Mouse (Mus musculus): ENCODE data around the gene Xlr4b.
"Not testable (repeated sequence)": the region's sequence is repeated elsewhere in the genome, so short reads cannot be mapped to it uniquely, and the experiment has no call there.

The Xlr4b gene

DNA sequence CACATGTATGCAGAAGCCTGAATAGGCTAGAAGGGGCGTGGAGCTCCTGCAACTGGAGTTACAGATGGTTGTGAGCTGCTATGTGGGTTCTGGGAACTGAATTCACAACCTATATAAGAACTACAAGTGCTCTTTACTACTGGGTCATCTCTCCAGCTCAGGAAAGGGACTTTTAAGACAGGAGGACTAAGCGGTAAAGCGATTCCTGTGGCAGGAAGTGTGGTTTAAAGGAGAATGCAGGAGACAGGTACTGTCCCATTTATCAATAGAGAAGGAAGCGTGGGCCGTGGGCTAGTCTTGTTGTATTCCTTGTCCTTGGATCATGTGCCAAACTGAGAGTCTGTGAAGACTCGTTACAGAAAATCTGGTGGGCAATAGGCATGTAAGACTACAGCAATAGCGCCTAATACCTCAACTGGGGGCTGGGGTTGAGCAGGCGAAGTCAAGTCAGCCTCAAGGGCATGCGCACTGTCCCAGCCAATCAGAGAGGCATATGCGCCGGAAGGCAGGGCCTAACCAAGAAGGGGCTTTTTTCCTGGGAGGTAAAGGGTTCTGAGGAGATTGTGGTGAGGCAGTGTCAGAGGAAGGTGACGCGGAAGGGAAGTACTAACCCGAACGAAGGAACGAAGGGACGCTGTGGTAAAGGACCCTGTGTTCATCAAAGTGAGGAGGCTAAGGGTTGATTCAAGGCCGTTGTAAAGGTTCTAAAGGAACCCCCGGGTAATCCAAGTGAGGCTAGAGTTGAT lies at the start of gene Xlr4b:
Xlr4b (plus strand) TSS at position 515 of the 746 bp plus-strand sequence.
- not testable (repeated sequence) for DNase-seq

DNA sequence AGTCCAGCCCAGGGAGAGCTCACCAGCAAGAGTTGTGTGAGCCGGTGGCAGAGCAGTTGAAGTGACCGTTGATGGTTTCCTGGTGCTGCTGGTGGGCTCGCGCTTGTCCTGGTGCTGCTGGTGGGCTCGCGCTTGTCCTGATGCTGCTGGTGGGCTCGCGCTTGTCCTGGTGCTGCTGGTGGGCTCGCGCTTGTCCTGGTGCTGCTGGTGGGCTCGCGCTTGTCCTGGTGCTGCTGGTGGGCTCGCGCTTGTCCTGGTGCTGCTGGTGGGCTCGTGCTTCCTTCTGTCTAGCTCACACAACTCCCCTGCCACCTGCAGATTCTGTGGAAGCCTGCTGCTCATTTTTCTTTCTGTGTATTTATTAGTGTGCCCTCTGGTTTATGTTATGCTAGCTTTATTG lies 37.2 kb upstream of the Xlr4b start, which contains the start of gene Spin2d:
Spin2d (minus strand) TSS at position 101 of the 400 bp plus-strand sequence.
- not testable (repeated sequence) for DNase-seq

DNA sequence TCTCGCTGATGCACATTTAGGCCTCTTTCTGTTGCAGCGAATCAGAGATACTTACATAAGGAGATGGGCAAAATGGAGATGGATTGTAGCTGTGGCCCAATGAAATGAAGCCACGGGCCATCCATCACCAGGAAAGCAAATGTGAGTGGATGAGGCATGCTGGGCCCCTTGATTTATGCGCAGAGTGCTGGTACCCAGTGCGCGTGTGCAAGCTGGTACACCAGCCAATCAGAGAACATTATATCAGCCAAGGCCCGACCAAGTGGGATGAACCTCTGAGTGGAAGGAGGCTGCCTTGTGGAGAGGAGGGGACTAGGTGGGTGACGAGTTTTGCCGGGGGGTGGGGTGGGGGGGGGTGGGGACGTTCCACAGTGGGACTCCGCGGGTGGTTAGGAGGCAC lies 22.2 kb upstream of the Xlr4b start, which contains the start of gene Xlr3b:
Xlr3b (plus strand) TSS at position 274 of the 400 bp plus-strand sequence.
- DNase-seq: peak; percentile 5

DNA sequence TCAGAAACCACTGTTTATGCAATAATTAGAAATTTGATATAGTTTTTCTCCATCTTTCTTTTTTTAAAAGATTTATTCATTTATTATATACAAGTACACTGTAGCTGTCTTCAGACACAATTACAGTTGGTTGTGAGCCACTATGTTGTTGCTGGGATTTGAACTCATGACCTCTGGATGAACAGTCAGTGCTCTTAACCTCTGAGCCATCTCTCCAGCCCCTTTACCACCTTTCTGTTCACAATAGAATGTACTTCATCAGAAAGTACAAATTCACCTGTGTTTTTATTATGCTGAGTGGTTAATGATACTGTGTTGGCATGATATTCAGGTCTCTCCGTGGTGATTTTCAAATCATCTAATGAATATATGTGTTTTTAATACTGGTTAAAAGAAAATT lies 11.2 kb downstream of the Xlr4b start:
- DNase-seq: no peak

DNA sequence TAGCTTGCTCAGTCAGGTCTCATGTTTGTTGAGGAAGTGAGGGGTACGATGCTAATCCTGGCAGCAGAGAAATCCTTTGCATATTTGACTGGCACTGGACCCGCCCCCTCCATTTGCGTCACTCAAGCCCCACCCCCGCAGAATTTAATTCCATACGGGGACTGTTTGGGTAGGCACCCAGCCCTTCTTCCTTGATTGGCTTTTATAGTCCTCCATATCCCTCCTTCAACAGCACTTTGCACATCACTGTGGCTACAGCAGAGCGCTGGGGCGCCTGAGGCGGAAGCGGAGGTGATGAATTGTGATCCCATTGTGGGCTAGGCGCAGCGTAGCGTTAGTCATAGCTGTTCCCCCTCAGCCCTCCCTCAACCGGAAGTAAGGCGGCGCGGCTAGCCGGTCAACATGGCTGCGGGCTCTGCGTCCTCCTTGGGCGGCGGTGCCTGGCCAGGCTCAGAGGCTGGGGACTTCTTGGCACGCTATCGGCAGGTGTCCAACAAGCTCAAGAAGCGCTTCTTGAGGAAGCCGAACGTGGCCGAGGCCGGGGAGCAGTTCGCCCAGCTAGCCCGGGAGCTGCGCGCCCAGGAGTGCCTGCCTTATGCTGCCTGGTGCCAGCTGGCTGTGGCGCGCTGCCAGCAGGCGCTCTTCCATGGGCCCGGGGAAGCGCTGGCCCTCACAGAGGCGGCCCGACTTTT lies 13.9 kb downstream of the Xlr4b start, which contains the start of gene F8a:
F8a (plus strand) TSS at position 378 of the 692 bp plus-strand sequence.
- DNase-seq: peak; percentile 70

DNA sequence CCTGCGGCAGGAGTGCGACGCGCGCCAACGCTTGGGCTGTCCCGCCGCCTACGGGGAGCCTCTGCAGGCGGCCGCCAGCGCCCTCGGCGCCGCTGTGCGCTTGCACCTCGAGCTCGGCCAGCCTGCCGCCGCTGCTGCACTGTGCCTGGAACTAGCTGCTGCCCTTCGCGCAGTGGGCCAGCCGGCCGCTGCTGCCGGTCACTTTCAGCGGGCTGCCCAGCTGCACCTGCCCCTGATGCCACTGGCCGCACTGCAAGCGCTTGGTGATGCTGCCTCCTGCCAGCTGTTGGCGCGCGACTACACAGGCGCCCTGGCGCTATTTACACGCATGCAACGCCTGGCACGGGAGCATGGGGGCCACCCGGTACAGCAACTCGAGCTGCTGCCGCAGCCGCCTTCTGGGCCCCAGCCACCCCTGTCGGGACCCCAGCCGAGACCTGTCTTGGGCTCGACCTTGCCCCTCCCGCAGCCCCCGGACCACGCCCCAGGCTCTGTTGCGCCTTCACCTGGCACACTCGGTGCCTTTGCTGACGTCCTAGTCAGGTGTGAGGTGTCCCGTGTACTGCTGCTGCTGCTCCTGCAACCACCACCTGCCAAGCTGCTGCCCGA lies 14.6 kb downstream of the Xlr4b start:
- peak; percentile 70 for DNase-seq

DNA sequence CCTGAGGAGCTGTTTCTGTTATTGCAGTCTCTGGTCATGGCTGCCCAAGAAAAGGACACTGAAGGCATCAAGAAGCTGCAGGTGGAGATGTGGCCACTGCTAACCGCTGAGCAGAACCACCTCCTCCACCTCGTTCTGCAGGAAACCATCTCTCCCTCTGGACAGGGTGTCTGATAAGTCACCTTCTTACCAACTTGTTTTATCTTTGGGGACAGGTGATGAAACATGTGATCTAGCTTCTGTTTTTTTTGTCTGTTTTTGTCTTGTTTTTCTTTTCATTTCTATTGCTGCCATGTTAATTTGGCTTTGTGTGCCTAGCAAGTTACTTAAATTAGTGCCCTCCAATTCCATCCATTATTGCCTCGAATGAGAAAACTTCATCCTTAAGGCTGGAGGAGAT lies 15.2 kb downstream of the Xlr4b start:
- DNase-seq: no peak

DNA sequence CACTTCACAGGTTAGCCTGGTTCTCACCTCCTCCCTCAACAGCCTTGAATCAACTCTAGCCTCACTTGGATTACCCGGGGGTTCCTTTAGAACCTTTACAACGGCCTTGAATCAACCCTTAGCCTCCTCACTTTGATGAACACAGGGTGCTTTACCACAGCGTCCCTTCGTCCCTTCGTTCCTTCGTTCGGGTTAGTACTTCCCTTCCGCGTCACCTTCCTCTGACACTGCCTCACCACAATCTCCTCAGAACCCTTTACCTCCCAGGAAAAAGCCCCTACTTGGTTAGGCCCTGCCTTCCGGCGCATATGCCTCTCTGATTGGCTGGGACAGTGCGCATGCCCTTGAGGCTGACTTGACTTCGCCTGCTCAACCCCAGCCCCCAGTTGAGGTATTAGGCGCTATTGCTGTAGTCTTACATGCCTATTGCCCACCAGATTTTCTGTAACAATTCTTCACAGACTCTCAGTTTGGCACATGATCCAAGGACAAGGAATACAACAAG lies 28.7 kb downstream of the Xlr4b start, which contains the start of gene Xlr4c:
Xlr4c (minus strand) TSS at position 310 of the 505 bp plus-strand sequence.
- DNase-seq: not testable (repeated sequence)

DNA sequence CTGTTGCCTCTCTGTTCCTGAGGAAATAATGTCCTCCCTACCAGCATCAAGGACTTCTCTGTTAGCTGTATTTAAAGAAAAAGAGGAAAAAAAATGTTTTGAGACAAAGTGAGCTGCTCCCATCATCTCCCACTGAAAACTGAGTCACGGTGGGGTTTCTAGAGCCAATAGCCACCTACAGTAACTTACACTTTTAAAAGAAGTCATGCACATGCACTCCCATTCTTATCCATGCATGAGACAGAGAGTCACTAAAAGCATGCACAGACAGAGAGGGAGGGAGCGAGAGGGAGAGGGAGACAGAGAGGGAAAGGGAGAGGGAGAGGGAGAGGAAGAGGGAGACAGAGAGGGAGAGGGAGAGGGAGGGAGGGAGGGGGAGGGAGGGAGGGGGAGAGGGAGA lies 48.3 kb downstream of the Xlr4b start:
- not testable (repeated sequence) for DNase-seq

DNA sequence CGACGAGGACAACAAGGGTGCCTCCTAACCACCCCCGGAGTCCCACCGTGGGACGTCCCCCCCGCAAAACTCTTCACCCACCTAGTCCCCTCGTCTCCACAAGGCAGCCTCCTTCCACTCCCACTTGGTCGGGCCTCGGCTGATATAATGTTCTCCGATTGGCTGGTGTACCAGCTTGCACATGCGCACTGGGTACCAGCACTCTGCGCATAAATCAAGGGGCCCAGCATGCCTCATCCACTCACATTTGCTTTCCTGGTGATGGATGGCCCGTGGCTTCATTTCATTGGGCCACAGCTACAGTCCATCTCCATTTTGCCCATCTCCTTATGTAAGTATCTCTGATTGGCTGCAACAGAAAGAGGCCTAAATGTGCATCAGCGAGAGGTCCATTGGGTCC lies 51.1 kb downstream of the Xlr4b start, which contains the start of gene Xlr3c:
Xlr3c (minus strand) TSS at position 121 of the 400 bp plus-strand sequence.
- not testable (repeated sequence) for DNase-seq
